Mouse (Mus musculus) CD4-positive helper T cell, adult 2 months (primary cell): Measurements from ENCODE around the gene Olfr1257.
"Not testable (repeated sequence)": the region's sequence is repeated elsewhere in the genome, so short reads cannot be mapped to it uniquely, and the experiment has no call there.

Experiments
- DNase-seq: peaks from one replicate; pipeline ENCODE4 v3.0.0-alpha.2; 2012; ENCODE audit warnings: low read depth, missing footprints, low spot score

The Olfr1257 gene

GRCm38 (mm10) chr2:89878137-89878536 lies at the start of gene Olfr1257:
Gene Olfr1257, plus strand, starts transcription at chr2:89878437.
- DNase-seq, result no peak

GRCm38 (mm10) chr2:89841455-89841854 lies 36.8 kb upstream of the Olfr1257 start, which contains the start of gene Olfr1256:
Gene Olfr1256, minus strand, starts transcription at chr2:89841555.
- DNase-seq, result no peak

DNA sequence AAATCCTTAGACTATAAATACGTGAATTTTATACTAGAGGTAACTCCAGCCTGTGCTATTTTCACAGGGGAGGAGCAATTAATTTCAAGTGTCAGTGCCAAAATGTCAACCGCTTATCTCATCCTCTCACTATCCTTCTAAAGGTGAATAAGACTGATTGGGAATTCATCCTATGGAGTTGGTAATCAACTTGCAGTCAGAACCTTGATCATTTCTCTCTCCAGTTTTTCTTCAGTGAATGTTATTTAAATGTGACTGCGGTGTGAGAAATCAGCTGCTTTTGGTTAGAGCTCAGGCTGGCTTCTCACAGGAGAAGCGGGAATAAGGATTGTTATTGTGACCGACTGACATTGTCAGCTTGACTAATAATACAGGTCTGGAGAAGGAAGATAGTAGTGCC lies 30.1 kb upstream of the Olfr1257 start, which contains the start of gene Olfr48:
Gene Olfr48 (minus strand): TSS at position 101 of the 400 bp plus-strand sequence.
- no peak for DNase-seq

DNA sequence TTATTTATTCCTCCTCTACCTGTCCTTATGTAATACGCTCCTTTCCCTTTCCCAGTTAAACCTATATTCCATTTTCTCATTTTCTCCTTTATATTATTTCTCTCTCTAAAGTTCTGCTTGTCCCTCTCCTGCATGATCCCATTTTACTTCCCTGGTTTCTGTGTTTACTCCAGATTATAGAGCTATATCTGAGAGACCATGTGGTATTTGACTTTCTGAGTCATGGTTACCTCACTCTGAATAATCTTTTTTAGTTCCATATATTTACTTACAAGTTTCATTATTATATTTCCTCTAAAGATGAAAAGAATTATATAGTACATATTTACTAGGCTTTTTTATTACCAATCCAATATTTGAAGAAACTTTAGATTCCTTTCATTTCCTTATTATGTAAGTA lies 29.0 kb upstream of the Olfr1257 start:
- no peak for DNase-seq

- not testable (repeated sequence) for DNase-seq
Measured at GRCm38 (mm10) chr2:89912616-89913015, 34.4 kb downstream of the Olfr1257 start.

- DNase-seq, result peak; percentile 2
Measured at GRCm38 (mm10) chr2:89927009-89927408, 48.8 kb downstream of the Olfr1257 start, which contains the start of gene Olfr1258. Gene Olfr1258, plus strand, starts transcription at chr2:89927309.
